Mouse (Mus musculus) layer of hippocampus, adult 9-11 months (tissue): ENCODE data around the gene Ptms.

ENCODE experiments used
- DNase-seq: peaks from one replicate; pipeline ENCODE4 v3.0.0; 2022

Ptms gene

DNA sequence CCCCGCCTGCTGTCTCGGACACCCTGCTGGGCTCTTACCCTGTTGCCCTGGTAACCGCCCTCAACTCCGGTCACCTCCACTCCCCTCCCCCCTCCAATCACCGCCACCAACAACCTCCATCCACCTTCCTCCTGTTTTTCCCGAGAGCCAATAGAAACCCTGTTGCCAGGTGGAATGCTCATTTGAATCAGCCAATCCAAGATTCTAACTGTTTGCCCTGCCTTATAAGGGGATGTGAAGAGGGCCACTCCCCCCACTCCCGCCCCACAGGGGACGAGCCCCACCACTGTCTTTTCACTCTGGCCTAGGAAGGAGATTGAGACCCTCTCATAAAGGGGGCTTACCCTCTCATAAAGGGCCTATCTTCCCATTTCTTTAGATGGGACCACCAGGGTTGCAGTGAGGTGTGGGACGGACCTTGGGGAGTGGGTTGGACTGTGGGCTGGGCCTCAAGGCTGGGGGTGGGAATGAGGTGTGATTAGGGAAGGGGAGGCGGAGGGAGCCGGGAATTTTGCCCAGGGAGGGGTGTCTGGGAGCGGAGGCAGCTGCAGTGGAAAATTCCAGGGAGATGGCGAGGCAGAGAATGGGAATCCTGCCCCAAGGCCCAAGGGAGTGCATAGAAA, at the start of gene Ptms:
TSS of gene Ptms (minus strand) at position 409 of the 623 bp plus-strand sequence.
- DNase-seq: peak; percentile 96

- DNase-seq: no peak
Measured at GRCm38 (mm10) chr6:124967766-124968165, 47.9 kb upstream of the Ptms start.

DNA sequence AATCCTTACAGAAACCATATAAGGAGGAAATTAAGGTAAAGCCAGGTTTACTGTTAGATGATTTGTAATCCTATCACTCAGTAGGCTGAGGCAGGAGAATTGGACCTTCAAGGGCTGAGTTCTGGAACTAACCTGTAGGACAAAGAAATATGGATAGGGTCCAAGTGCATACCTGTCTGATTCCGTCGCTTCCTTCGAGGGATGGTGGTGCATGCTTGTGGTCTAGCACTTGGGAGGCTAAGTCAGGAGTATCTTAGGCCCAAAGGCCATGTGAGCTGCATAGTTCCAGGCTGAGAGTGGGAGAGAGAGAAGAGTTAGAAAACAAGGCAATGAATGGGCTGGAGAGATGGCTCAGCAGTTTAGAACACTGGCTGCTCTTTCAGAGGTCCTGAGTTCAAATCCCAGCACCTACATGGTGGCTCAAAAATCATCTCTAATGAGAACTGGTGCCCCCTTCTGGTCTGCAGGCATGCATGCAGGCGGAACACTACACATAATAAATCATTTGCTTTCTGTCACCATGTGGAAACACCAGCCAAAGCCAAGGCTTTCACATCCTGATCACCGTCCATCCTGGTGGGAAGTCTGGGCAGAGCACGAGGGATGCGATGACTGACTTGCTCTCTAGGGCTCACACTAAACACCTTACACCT, 46.7 kb upstream of the Ptms start:
- DNase-seq: no peak

DNA sequence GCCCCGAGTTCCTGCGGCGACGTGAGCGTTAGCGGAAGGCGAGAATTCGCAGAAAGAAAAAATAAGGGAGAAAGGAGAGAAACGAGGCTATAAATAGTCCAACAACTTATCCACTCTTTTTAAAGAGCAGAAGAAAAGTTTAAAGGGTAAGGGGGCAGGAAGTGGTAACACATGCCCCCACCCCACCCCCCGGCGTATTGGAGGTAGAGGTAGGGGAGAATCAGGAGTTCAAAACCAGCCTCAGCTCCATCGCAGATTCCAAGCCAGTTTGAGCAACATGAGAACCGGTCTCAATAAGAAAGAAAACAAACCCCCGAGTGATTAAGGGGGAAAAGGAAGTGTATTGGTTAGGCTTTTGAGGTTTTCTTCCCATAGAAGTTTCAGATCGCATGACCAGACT, 45.8 kb upstream of the Ptms start:
- DNase-seq: no peak

DNA sequence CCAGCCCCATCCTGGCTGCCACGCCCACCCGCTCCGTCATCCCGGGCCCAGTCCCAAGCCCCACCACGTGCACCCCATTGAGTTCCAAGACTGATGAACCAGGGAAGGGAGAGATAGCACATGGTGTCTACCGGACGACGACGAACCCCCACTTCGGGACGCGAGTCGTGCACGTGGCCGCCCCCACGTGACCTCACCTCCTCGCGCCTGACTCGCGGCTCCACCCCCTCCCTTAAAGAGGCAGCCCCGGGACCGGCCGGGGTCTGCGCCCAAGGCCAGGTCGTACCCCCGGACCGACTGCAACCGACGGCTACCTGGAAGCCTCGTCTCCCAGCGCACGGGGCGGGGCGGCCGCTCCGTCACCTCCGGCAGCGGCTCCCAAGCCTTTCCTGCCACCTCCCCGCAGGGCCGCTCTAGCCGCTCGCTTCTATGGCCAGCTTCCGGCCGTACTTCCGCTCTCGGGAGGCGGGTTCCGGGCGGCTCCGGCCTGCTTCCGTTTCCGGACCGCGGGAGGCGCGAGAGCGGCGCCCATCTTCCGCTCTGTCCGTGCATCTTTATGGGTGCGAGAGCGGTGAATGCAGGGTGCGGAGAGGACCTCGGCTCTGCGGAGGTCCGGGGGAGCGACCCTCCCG, 45.3 kb upstream of the Ptms start, which contains the start of gene Cops7a:
TSS of gene Cops7a (minus strand) at position 451 of the 632 bp plus-strand sequence.
- peak; percentile 94 for DNase-seq

DNA sequence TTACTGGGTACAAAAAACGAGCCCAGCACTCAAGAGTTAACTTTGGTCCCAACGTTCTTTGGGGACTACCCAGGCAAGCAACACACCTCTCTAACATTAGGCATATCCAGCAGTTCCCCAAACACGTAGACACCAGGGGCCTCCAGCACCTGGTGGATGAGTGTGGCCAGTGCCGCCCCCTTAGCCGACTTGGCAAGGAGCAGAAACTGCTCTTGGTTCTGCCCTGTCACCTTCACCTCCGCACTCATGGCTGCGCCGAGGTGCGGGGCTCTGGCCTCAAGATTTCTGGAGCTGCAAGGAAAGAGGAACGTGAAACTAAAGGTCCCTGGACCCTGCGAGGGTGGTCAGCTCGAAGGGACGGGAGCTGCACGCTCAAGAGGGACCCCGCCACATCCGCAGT, 44.7 kb upstream of the Ptms start:
- DNase-seq: no peak

DNA sequence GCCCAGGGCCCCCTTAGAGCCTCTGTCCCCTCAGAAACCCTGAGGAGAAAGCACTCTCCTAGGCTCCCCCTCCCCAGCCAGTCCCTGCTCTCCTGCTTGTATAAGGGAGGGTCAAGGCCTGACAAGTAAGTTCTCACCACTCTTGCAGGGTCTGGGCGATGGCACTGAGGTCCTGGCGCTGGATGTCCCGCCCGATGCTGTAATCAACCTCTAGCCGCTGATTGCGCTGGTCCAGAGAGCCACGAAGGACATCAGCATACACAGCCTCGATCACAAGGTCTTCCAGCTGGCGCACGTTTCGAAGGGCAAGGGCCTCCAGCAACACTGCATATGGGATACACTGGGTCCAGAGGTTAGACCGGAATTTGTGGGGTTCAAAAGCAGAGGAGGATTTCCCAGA, 41.1 kb upstream of the Ptms start:
- DNase-seq: no peak

GRCm38 (mm10) chr6:124959960-124960359, 40.1 kb upstream of the Ptms start:
- no peak for DNase-seq

DNA sequence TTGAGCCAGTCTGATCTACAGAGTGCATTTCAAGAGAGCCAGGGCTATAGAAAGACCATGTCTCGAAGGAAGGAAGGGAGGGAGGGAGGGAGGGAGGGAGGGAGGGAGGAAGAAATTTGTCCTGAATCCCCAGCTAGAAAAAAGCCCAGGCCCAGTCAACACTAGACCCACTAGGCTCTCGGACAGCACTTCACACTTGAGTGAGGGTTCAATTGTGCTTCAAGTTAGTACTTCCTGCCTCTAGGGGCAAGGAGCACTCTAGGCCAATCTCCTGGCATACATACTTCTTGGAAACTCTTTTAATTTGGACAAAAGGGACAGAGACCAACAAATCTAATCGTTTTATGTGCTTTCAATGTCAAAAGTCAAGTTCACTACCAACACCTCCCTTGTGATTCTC, 38.2 kb upstream of the Ptms start:
- DNase-seq: no peak

GRCm38 (mm10) chr6:124955212-124955611, 35.3 kb upstream of the Ptms start:
- DNase-seq: no peak

DNA sequence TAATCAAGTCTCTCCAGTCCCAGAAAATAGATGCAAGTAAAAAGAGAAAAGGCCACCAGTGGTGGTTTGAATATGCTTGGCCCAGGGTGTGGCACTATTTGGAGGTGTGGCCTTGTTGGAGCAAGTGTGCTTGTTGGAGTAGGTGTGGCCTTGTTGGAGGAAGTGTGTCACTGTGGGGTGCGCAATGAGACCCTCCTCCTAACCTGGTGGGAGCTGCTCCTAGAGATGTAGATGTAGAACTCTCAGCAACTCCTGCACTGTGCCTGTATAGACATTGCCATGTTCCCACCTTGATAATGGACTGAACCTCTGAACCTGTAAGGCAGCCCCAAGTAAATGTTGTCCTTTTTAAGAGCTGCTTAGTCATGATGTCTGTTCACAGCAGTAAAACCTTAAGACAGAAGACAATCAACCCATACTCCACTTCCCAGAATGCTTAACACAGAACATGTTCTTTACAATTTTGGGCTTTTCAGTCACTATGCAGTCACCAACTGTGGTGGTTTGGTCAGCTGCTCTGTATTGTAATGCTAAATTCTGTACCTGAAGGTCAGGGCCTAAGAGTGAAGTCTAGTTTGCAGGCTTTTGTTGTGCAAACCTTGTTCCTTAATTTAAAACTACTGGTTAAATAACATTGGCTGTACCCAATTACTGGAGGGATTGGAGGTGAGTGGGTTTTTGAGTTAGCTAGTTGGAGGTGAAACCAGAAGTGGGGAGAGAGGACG, 34.2 kb upstream of the Ptms start:
- no peak for DNase-seq

DNA sequence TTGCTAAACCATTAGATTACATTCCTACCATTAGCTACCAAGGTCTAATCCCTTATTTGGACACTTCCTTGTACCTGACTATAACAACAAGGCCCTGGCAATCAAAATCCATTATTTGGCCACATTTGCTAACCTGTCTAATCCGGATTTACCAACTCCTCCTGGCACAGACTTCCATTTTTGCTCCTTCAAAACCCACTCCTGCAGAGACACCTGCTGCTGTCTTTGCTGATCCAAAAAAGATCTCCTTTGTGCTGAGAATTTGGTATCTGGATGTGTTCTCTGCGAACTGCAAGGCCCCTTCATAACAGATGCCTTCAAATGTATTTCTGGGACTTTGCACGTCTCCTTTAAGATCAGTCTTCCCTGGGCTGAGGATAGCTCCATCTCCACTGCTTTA, 23.6 kb upstream of the Ptms start:
- no peak for DNase-seq

DNA sequence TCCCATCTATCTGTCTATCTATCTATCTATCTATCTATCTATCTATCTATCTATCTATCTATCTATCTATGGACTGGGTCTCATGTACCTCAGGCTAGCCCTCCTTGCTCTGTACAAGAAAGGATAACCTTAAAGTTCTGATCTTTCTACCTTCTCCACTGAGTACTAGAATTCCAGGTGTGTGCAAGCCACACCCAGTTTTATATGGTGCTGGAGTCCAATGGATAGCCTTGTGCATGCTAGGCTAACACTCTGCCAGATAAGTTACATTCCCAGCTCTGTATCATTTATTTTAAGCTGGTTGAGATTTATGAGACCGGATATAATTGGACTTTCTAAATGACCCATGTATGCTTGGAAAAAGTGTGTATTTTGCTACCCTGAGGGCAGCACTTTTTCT, 21.8 kb upstream of the Ptms start:
- DNase-seq: no peak

- DNase-seq: no peak
Measured at GRCm38 (mm10) chr6:124938554-124938953, 18.7 kb upstream of the Ptms start.

DNA sequence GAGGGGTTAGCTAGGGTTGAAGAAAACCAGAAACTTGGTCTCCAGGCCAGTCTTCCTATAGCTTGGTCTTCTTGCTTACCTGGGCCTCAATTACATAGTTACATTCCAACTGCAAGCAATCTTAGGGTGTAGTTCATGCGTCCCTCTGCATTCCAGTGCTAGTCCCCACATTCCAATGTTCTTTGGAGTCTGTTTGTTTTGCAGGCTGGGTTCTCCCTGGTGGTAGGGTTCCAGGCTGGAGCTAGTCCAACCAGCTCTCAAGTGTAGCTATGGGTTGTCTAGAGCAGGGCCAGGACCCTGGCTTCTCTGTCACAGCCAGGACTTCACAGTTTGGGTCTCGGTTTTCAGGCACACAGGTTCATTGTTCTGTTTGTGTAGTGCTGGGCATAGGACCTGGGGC, 17.6 kb upstream of the Ptms start:
- no peak for DNase-seq

GRCm38 (mm10) chr6:124936681-124937080, 16.8 kb upstream of the Ptms start:
- no peak for DNase-seq

DNA sequence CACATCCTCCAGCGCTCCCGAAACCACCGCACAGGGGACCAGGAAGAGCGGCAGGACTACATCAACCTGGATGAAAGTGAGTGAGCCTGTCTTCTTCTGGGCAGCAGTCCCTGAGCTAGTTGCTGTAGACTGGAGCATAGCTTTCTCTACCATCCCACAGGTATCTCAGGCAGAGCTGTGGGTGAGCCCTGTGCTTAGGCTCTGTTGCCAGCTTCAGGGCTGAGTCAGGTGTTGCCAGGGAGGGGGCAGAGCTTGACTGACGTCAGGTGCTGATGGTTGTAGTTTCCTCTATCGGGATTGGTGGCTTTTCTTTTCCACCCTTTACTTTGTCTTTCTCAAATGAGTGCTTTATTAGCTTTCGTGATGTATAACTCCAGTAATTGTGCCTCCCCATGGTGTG, 14.8 kb upstream of the Ptms start:
- DNase-seq: no peak

GRCm38 (mm10) chr6:124933127-124933526, 13.2 kb upstream of the Ptms start:
- DNase-seq: no peak

- no peak for DNase-seq
Measured at GRCm38 (mm10) chr6:124932314-124932695, 12.4 kb upstream of the Ptms start.

DNA sequence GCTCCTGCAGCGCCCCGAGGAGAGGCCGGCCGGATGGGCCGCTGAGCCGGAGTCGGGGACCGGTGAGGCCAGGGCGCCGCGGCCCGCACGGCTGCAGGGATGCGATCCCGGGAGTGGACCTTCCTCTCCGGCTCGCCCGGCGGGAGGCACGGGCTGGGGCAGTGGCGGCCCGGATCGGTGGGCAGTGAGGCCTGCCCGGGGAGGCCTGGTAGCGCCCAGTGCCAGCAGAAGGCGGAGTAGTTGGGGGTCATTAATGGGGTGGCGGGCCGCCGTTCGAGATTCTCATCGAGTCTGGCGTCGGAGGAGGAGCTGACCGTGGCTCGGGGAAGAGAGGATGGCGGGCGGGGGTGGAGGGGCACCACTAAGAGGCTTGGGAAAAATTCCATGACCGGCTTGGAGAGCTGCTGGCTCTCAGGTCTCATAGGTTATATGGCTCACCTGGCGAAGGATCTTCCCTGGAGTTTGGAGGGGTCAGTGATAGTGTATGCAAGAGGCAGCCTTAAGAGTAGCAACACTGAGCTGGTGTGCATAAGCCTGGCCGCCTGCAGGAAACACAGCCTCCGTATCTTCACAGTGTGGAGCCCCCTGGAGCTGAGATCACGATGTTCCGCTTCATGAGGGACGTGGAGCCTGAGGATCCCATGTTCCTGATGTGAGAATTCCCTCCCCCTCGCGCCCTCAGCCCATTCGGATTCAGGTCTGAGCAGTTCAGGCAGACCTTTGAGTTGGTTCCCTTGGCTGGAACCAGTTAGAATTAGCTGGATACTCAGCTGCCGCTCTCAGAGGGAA, 11.8 kb upstream of the Ptms start:
- peak; percentile 62 for DNase-seq

- peak; percentile 98 for DNase-seq
Measured at GRCm38 (mm10) chr6:124930754-124931524, 11.0 kb upstream of the Ptms start, which contains the start of gene Mlf2. Gene Mlf2, plus strand, starts transcription at chr6:124931386.

DNA sequence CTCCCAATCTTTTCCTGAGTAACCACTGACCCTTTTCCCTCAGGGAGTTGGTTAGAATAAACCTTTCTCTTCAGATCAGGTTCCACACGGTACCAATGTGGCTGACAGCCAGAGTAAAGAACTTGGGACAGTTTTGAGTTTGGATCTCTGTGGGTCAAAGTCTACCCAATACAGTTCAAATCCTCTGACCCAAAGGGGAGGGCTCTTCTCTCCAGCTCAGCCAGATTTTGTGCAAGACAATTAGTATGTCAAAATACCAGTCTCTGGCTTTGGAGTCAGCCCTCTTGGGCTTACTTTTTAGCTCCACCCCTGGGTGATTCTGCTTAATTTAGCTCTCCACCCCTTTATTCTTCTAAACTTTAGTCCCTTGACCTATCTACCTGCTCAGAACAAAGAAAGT, 10.3 kb upstream of the Ptms start:
- DNase-seq: no peak
